Mouse (Mus musculus) cerebellum, adult 2 months (tissue): ENCODE data around the gene Cdc42se1. TPM values are rescaled to one million over a fixed set of nuclear protein-coding genes. Genes with fewer than 3 reads are reported as not detected.

Experiments
- DNase-seq, 2 experiments: peaks; one replicate each; pipeline ENCODE4 v3.0.0; 2021
- H3K27ac ChIP-seq: fragments of 200-500 bp; 2 replicates; pipeline ENCODE4 v1.5.1; 2012; ENCODE audit warnings: low read length, control low read depth, inconsistent platforms; ENCODE audit not compliant: insufficient read depth
- H3K27me3 ChIP-seq: fragments of 200-500 bp; 2 replicates; pipeline ENCODE4 v1.6.1; 2012; ENCODE audit warnings: inconsistent platforms, mild to moderate bottlenecking, low read length, moderate library complexity; ENCODE audit not compliant: control insufficient read depth, insufficient read depth
- H3K4me1 ChIP-seq: fragments of 200-500 bp; 2 replicates; pipeline ENCODE4 v1.6.1; 2011; ENCODE audit warnings: low read length; ENCODE audit not compliant: control insufficient read depth, insufficient read depth
- H3K4me3 ChIP-seq: fragments of 200-500 bp; replicated peaks from 2 replicates; pipeline ENCODE3; 2011; ENCODE audit warnings: mild to moderate bottlenecking, low read depth, low read length, control low read depth; ENCODE audit not compliant: insufficient read depth
- CTCF ChIP-seq: fragments of 200-500 bp; IDR thresholded peaks from 2 replicates; pipeline ENCODE4 v1.5.1; 2011; ENCODE audit warnings: low read depth, mild to moderate bottlenecking, control low read depth, low read length, moderate library complexity, borderline replicate concordance; ENCODE audit not compliant: insufficient read depth
- POLR2A ChIP-seq: fragments of 200-500 bp; IDR thresholded peaks from 2 replicates; pipeline ENCODE4 v1.6.1; 2011; ENCODE audit warnings: low read length, control low read depth, borderline replicate concordance; ENCODE audit not compliant: insufficient read depth
- WGBS: fragments of 180-500 bp; shearing (Covaris S2); methylation state at CpG from one replicate; pipeline ENCODE4 v1.1.7; 2018; 5-methylcytosine and 5-hydroxymethylcytosine counted together
- polyA plus RNA-seq: library from polyadenylated mRNA; depleted of rRNA; stranded (reverse); fragments of >200 nt; gene quantifications from 2 replicates; pipeline ENCODE4 v1.2.3, GENCODE M21; 2012

Cdc42se1 gene
- polyA plus RNA-seq, 1 experiment, result 74.0 TPM

DNA sequence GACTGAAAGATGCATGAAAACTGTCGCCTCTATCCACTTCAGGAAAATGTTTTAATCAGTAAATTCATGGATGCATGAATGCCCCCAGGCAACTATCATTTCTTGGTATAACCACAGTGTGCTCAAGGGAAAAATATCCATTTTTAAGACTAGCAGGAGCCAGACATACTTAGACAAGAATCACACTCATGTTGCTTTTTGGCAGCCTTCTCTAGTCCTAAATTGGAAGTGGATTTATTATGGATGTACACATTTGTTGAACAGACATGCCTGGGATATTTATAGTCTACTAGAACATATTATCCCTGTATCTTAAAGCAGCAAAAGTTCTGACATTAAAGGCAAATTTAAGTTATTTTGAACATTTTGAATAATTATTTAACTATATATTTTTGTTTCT lies 36.2 kb downstream of the Cdc42se1 start:
- 67% methylated on average over 1 of the region's 1 CpGs for WGBS
- no peak for TF ChIP-seq POLR2A
- TF ChIP-seq CTCF, result no peak
- DNase-seq, result no peak
- H3K4me1 ChIP-seq, result no peaks in the 10 kb centered on the region; the same call in 1 of the 2 replicates
- H3K27ac ChIP-seq, result no peak overlapping the region
- H3K27me3 ChIP-seq, result no peaks in the 10 kb centered on the region
- no peak overlapping the region for H3K4me3 ChIP-seq

DNA sequence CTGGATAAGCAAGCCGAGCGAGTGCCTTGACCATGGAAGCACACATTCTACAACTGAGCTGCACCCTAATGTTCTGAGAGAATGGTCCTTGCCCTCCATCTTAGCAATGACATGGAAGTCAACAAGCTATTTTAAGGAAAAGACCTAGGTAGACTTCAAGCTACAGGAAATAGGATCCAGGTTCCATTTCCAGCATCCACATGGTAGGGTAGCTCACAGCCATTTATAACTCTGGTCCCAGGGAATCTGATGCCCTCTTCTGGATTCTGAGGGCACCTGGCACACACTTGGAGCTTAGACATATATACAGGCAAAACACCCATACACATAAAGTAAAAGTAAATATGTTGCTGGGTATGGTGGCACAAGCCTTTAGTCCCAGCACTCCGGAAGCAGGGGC lies 37.5 kb downstream of the Cdc42se1 start:
- Histone ChIP-seq H3K27ac (no peak overlapping the region), H3K27me3 (no peaks in the 10 kb centered on the region), H3K4me3 (no peak overlapping the region), H3K4me1 (peaks cover 5% of the 10 kb centered on the region; the same call in 1 of the 2 replicates)
- DNase-seq, result no peak
- TF ChIP-seq POLR2A, result no peak
- TF ChIP-seq CTCF, result no peak
- 92% methylated on average over 3 of the region's 3 CpGs for WGBS

DNA sequence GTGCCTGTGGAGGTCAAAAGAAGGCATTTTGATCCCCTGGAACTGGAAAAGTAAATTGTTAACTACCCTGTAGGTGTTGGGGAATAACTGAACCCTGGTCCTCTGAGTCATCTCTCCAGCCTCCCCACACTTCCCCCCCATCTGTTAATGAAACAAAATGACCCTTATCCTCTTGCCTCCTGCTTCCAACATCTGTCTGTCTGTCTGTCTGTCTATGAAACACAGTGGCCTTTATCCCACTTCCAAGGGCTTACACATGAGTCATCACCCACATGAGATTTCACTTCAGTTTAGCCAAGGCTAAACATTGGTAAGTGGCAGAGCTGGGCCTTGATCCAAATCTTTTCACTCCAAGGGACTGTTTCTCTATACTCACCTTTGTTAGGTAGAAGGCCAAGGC lies 39.3 kb downstream of the Cdc42se1 start:
- DNase-seq, result no peak
- no peak for TF ChIP-seq CTCF
- no peak for TF ChIP-seq POLR2A
- Histone ChIP-seq H3K4me1 (peaks cover 14% of the 10 kb centered on the region), H3K27me3 (no peaks in the 10 kb centered on the region), H3K27ac (no peak overlapping the region), H3K4me3 (no peak overlapping the region)

DNA sequence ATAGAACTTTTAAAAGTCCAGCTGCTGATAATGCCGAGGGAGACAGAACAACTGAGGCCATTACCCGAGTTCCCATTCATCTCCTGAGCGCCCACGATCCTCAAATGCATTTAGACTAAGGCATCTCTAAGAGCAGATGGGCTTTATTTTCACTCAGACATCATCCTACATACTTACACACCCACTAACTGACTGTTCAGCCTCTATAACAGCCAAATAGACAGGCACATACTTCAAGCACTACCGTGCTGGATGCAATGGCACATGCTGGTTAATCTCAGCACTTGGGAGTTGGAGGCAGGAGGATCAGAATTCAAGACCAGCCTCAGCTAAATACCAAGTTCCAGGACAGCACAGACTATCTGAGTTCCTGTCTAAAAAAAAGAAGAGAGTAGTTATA lies 41.3 kb downstream of the Cdc42se1 start:
- no peak for DNase-seq
- WGBS, result 84% methylated on average over 5 of the region's 5 CpGs
- H3K27ac ChIP-seq, result no peak overlapping the region
- H3K4me1 ChIP-seq, result peaks cover 28% of the 10 kb centered on the region
- H3K4me3 ChIP-seq, result no peak overlapping the region
- H3K27me3 ChIP-seq, result no peaks in the 10 kb centered on the region
- no peak for TF ChIP-seq POLR2A
- TF ChIP-seq CTCF, result no peak

DNA sequence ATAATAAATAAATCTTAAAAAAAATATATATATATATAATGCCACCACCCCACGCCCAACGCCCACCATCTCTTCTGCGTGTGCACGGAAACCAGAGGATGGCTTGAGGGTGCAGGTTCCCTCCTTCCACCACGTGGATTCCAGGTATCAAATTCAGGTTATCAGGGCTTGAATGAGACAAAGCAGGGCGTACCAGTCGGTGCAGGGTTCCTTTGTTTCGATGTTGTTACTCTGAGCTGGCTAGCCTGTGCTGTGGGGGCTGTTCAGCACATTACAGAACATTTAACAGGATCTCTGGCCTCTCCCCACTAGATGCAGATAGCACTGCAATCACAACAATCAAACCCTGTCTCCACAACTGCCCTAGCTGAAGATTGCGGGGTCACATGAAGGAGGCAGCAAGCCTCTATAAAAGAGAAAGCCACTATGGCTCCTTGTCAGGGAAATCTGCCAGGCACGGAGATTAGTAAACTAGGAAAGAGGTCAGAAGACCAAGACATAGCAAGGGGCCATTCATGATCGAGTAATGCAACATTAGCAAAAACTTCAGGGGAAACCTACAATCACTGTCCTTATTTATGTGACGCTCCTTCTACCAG lies 42.3 kb downstream of the Cdc42se1 start:
- TF ChIP-seq CTCF (no peak), POLR2A (no peak)
- 69% methylated on average over 12 of the region's 12 CpGs for WGBS
- H3K4me1 ChIP-seq, result peaks cover 34% of the 10 kb centered on the region
- H3K27me3 ChIP-seq, result no peaks in the 10 kb centered on the region
- H3K4me3 ChIP-seq, result no peak overlapping the region
- H3K27ac ChIP-seq, result peak overlapping the region; percentile 59
- no peak for DNase-seq

DNA sequence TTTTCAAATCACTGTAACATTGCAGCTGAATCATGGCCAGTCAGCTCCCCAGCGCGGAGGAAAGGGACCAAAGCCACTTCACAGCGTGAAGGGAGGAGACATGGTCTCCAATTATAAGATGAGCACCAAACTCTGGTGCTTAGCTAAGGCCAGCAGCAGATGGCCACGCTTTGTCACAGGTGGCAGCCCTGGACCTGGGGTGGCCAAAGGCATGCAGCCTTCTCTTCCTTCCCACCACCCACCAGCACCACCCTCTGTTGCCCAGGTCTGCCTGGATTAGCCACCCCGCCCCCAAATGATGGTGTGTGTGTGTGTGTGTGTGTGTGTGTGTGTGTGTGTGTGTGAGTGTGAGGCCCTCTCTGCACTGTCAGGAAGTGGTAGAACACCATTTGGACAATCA lies 44.9 kb downstream of the Cdc42se1 start:
- Histone ChIP-seq H3K27ac (peak overlapping the region; percentile 95), H3K4me3 (no peak overlapping the region), H3K4me1 (peaks cover 49% of the 10 kb centered on the region), H3K27me3 (no peaks in the 10 kb centered on the region)
- TF ChIP-seq POLR2A, result no peak
- TF ChIP-seq CTCF, result no peak
- WGBS, result 10% methylated on average over 5 of the region's 5 CpGs
- DNase-seq, result peak; percentile 93 to 98

DNA sequence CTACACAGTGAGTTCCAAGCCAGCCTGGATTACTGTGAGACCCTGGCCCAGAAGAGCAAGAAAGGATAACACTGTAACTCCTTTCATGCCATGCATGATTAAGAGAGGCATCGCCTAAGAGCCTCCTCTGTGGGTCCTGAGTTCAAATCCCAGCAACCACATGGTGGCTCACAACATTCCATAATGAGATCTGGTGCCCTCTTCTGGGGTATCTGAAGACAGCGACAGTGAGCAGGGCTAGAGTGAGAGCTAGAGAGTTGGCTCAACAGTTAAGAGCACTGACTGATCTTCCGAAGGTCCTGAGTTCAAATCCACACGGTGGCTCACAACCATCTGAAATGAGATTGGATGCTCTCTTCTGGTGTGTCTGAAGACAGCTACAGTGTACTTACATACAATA lies 45.9 kb downstream of the Cdc42se1 start:
- Histone ChIP-seq H3K27ac (peak overlapping the region; percentile 95), H3K27me3 (no peaks in the 10 kb centered on the region), H3K4me3 (no peak overlapping the region), H3K4me1 (peaks cover 49% of the 10 kb centered on the region)
- DNase-seq, result no peak
- 90% methylated on average over 4 of the region's 4 CpGs for WGBS
- no peak for TF ChIP-seq POLR2A
- no peak for TF ChIP-seq CTCF

DNA sequence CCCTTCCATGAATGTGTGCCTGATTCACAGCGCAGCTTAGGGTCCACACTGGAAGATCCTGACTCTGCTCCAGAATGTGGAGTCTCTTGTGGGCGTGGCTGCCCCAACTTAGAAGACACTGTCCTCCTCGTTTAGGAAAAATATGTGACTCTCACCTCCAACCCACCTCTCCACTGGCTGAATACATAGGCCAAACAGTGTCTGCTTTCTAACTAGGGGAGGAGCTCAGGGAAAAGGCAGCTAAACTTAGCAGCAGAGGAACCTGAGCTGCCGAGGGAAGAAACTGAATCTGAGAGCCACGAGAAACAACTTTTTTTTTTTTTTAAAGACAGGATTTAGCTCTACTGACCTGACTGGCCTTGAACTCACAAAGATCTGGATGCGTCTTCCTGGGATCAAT lies 46.6 kb downstream of the Cdc42se1 start:
- no peak overlapping the region for H3K4me3 ChIP-seq
- H3K27ac ChIP-seq, result peak overlapping the region; percentile 25
- no peak for DNase-seq

More for the DNA sequence above, 46.6 kb downstream of the Cdc42se1 start:
- Histone ChIP-seq H3K27me3 (no peaks in the 10 kb centered on the region), H3K4me1 (peaks cover 49% of the 10 kb centered on the region)
- 65% methylated on average over 6 of the region's 6 CpGs for WGBS
- TF ChIP-seq POLR2A (no peak), CTCF (no peak)
